Mouse (Mus musculus) c-Kit-positive CD71-positive TER-119-positive erythroid progenitor cells, embryonic 14.5 days (primary cell): ENCODE results near the gene Best1.

Experiments used
- DNase-seq: peaks from one replicate; pipeline ENCODE4 v3.0.0-alpha.2; 2013; ENCODE audit warnings: low spot score

Best1 gene

GRCm38 (mm10) chr19:10001206-10001969 is at the start of gene Best1, which contains the start of gene Rab3il1:
Gene Best1, minus strand, starts transcription at chr19:10001633.
Gene Rab3il1, plus strand, starts transcription at chr19:10001669.
- no peak for DNase-seq

DNA sequence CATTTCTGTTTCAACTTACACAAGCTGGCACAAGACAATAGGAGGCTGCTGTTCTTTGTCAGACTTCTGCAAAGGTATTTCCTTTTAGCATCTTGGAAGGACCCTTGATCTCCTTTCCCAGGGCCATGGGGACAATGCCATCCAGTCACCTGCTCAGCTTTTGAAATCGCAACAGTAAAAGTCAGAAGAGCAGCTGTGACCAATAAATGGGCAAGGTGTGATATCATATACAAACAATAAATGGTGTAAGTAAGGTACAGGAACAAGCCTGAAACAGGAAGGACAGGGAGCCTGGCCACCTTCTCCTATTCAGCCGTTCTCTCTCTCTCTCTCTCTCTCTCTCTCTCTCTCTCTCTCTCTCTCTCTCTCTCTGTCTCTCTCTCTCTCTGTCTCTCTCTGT is 49.0 kb upstream of the Best1 start:
- no peak for DNase-seq

- no peak for DNase-seq
Measured at GRCm38 (mm10) chr19:10049533-10049932, 48.1 kb upstream of the Best1 start.

DNA sequence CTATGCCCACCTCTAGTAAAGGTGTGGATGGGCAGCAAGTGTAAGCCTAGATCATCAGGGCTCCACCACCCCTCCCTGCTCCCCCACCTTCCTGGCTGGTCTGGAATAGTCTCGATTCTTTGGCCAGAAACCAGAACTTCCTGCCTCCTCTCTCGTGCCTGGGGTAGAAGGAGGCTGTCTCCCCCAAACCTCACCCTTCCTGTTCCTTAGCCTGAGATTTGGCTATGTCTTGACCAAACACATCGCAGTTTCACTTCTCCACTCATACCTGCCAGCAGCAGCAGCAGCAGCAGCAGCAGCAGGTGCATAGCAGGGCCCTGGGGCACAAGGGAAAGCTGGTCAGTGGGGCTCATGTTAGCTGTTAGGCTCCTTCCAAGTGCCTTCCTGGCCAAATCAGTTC is 45.5 kb upstream of the Best1 start:
- no peak for DNase-seq

GRCm38 (mm10) chr19:10046346-10046745 is 44.9 kb upstream of the Best1 start:
- DNase-seq = no peak

DNA sequence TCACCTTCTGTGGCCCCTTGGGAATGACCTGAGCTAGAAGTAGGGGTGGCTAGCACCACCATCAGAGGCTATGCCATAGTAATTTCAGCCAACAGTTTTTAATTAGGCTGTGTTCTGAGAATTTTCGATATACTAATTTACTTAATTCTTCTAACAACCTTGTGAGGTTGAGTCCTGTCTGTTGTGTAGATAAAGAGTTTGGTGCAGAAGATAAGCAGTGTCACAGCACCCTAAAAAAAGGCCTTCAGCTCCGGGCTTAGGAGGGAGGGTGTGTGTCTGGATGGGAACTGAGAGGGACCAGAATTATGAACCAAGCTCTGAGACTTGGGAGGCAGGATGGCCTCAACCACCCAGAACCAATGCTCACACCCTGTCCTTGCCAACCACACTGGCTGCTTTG is 44.3 kb upstream of the Best1 start:
- peak; percentile 63 for DNase-seq

GRCm38 (mm10) chr19:10043643-10044042 is 42.2 kb upstream of the Best1 start:
- no peak for DNase-seq

DNA sequence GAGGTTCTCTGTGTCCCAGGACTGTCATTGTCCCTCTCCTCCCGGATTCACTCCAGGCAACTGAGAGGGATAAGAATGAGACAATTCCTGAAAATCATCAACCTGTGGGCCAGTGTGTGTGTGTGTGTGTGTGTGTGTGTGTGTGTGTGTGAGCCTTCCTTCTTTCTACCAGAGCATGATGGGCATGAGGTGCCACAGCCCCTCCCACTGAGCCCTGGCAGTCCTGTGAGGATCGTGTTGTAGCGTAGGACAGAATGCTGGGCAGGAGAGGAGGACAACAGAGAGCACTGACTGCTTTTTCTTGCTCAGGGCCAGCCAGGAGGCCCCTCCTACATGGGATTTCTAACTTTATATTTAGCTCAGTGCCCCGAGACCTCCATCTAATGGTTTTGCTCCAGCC is 41.4 kb upstream of the Best1 start:
- no peak for DNase-seq

- peak; percentile 82 for DNase-seq
Measured at GRCm38 (mm10) chr19:10042232-10042631, 40.8 kb upstream of the Best1 start.

DNA sequence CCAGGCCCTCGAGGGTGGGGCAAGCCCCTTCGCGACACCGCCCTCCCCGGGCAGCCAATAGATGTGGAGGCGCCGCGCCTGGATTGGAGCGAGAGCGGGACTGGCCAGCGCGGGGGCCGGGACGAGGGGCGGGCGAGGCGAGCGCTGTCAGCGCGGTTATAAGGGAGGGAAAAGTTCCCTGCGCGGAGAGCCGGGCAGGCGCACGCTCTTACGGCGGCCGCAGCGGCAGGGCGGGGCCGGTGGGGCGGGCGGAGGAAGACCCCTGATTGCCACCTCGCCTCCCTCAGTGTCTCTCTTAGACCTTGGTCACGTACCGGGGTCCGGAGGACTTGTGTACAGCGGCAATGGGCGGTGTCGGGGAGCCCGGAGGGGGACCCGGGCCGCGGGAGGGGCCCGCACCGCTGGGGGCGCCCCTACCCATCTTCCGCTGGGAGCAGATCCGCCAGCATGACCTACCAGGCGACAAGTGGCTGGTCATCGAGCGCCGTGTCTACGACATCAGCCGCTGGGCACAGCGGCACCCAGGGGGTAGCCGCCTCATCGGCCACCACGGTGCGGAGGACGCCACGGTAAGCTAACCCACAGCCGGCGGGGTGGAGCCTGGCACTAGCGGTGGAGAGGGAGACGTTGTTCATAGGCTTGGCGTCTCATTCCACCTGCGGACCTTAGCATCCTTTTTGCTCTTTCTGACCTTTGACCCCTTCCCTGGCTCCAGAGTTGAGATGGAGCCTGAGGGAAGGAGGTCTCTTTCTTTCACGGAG is 40.1 kb upstream of the Best1 start, which contains the start of gene Fads3:
TSS of gene Fads3 (plus strand) at position 182 of the 761 bp plus-strand sequence.
- peak; percentile 67 for DNase-seq

DNA sequence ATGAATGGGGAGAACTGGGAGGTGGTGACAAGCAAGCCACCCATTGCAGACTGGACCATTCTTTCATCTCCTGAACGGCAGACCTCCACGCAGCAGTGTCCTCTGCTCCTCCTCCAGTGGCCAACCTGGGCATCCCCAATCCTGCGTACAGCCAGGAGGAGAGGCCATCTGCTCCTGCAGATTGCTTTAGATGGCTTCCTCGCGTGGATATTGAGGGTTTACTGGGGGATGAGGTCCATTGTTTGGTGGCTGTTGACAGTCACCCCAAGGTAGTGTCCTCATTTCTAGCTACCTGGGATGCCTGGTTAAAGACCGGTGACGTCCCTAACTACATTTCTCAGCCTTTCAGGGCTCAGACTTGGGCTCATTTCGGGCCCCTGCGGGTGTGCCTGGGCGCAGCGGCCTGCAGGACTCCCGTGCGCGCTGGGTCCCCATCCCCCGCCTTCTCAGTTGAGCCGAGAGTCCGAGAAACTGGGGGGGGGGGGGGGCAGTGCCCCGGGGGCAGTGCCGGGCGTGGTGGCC is 39.5 kb upstream of the Best1 start:
- no peak for DNase-seq

GRCm38 (mm10) chr19:10039615-10040014 is 38.2 kb upstream of the Best1 start:
- DNase-seq = no peak

DNA sequence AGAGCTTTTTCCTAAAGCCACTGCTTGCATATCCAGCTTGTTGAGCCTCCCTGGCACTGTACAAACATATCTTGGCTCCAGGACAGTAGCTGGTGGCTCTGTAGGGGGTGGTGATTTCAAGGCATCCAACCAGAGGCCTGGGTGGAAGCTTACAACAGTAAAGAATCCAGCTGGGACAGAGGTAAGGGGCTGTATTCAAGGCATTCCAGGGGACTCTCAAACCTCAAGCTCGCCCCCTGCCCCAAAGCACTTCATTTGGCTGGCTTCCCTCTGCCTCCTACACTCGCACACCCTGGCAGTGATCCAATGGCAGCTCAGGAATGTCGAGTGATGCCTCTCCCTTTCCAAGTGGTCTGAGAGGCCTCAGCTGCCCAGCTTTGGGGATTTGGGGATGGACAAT is 37.5 kb upstream of the Best1 start:
- DNase-seq = no peak

GRCm38 (mm10) chr19:10038364-10038763 is 36.9 kb upstream of the Best1 start:
- no peak for DNase-seq

- no peak for DNase-seq
Measured at GRCm38 (mm10) chr19:10037534-10037933, 36.1 kb upstream of the Best1 start.

GRCm38 (mm10) chr19:10034785-10035447 is 33.5 kb upstream of the Best1 start:
- DNase-seq = peak; percentile 76

- no peak for DNase-seq
Measured at GRCm38 (mm10) chr19:10034356-10034755, 32.9 kb upstream of the Best1 start.

GRCm38 (mm10) chr19:10033211-10033973 is 32.0 kb upstream of the Best1 start:
- peak; percentile 69 for DNase-seq

DNA sequence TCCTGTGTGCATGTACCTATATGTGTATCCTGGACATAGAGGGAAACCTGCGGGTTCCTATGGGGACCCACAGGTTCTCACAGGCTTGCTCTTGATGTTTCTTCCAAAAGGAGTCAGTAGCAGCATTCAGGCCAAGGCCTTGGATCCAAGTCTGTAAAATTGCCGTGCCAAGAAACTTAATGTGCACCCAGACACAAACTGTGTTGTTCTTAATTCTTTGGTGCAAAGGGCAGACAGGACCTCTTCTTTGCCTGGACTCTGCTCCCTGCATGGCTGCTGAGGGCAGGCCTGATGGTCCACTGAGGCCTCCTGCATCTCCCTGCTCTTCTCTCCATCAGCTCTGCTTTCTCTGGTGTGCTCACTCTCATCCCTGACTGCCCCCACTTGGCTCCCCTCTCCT is 28.3 kb upstream of the Best1 start:
- DNase-seq = no peak

- DNase-seq = no peak
Measured at GRCm38 (mm10) chr19:10025169-10025875, 23.9 kb upstream of the Best1 start.

DNA sequence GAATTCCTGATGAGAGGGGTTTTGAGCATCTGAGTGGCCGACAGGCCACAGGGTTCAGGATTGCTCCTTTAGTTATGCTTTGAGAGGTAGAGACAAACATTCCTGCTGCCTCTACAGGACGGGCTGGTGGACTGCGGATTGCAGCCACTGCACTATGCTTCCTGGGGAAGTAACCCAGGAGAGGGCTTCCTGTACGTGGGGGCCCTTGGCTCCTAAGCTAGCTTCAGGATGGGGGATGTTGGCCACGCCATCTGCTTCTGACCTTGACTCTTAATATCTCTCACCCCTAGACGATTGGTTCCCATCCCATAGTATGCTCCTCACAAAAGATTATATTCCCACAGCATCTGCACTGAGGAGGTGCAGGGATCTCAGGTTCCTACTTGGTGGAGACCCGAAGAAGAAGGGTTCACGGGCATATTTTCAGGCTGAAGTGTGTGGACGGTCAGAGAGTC is 21.9 kb upstream of the Best1 start:
- no peak for DNase-seq
